Mouse (Mus musculus) right cerebral cortex, postnatal 14 days (tissue): ENCODE measurements around the gene Rad51b.

Experiments
- DNase-seq: peaks from one replicate; pipeline ENCODE4 v3.0.0; 2022

The Rad51b gene

GRCm38 (mm10) chr12:79382416-79382815 is 85.3 kb downstream of the Rad51b start:
- DNase-seq: no peak

GRCm38 (mm10) chr12:79383583-79383982 is 86.5 kb downstream of the Rad51b start:
- DNase-seq: no peak

- no peak for DNase-seq
Observed at GRCm38 (mm10) chr12:79384787-79385186, 87.7 kb downstream of the Rad51b start.

- DNase-seq: no peak
Observed at GRCm38 (mm10) chr12:79385199-79385598, 88.1 kb downstream of the Rad51b start.

GRCm38 (mm10) chr12:79387886-79388285 is 90.8 kb downstream of the Rad51b start:
- DNase-seq: no peak

- no peak for DNase-seq
Observed at GRCm38 (mm10) chr12:79389251-79389650, 92.2 kb downstream of the Rad51b start.

- no peak for DNase-seq
Observed at GRCm38 (mm10) chr12:79389971-79390370, 92.9 kb downstream of the Rad51b start.

- DNase-seq: no peak
Observed at GRCm38 (mm10) chr12:79393636-79394035, 96.6 kb downstream of the Rad51b start.

- DNase-seq: no peak
Observed at GRCm38 (mm10) chr12:79403992-79404391, 106.9 kb downstream of the Rad51b start.

GRCm38 (mm10) chr12:79404494-79404893 is 107.4 kb downstream of the Rad51b start:
- no peak for DNase-seq

GRCm38 (mm10) chr12:79408677-79409076 is 111.6 kb downstream of the Rad51b start:
- DNase-seq: no peak

- no peak for DNase-seq
Observed at GRCm38 (mm10) chr12:79409126-79409860, 112.2 kb downstream of the Rad51b start.

- DNase-seq: no peak
Observed at GRCm38 (mm10) chr12:79412894-79413507, 115.9 kb downstream of the Rad51b start.

- no peak for DNase-seq
Observed at GRCm38 (mm10) chr12:79417360-79417759, 120.3 kb downstream of the Rad51b start.

GRCm38 (mm10) chr12:79420605-79421004 is 123.5 kb downstream of the Rad51b start:
- DNase-seq: no peak

- DNase-seq: no peak
Observed at GRCm38 (mm10) chr12:79429507-79430291, 132.6 kb downstream of the Rad51b start.

- DNase-seq: no peak
Observed at GRCm38 (mm10) chr12:79431138-79431537, 134.1 kb downstream of the Rad51b start.

- no peak for DNase-seq
Observed at GRCm38 (mm10) chr12:79433724-79434442, 136.8 kb downstream of the Rad51b start.

GRCm38 (mm10) chr12:79435474-79435873 is 138.4 kb downstream of the Rad51b start:
- DNase-seq: no peak

GRCm38 (mm10) chr12:79436035-79436434 is 139.0 kb downstream of the Rad51b start:
- no peak for DNase-seq

- no peak for DNase-seq
Observed at GRCm38 (mm10) chr12:79436892-79437291, 139.8 kb downstream of the Rad51b start.

GRCm38 (mm10) chr12:79437572-79437971 is 140.5 kb downstream of the Rad51b start:
- no peak for DNase-seq

- DNase-seq: no peak
Observed at GRCm38 (mm10) chr12:79439961-79440360, 142.9 kb downstream of the Rad51b start.
